Mouse (Mus musculus): Measurements from ENCODE around the gene Ercc6. TPM values are rescaled to one million over a fixed set of nuclear protein-coding genes. Genes with fewer than 3 reads are reported as not detected.

Ercc6 gene
- total RNA-seq, 2 experiments from 2014 or later: 20.8 to 24.9 TPM

Other genes with a start within 250 kb of the Ercc6 start
- 100 to 1,000 TPM; 103 to 111 TPM for gene Ogdhl, start 191.5 kb upstream of the Ercc6 start, total RNA-seq (2021)
- gene 1700024G13Rik, start 125.1 kb upstream of the Ercc6 start, total RNA-seq (2021): under 1 TPM in 1 of 2 experiments, not detected in 1; 0.52 TPM
- not detected for gene Slc18a3, start 48.7 kb upstream of the Ercc6 start, total RNA-seq (2021)
- not detected for gene Chat, start 47.5 kb upstream of the Ercc6 start, total RNA-seq (2021)
- gene Prrxl1, start 85.9 kb downstream of the Ercc6 start, total RNA-seq (2021): under 1 TPM; 0.18 to 0.35 TPM
- gene 3425401B19Rik, start 171.8 kb downstream of the Ercc6 start, total RNA-seq (2021): under 1 TPM in 1 of 2 experiments, not detected in 1; 0.08 TPM

Measured in layer of hippocampus, adult 18-20 months (tissue).